In the genomic region with DNA sequence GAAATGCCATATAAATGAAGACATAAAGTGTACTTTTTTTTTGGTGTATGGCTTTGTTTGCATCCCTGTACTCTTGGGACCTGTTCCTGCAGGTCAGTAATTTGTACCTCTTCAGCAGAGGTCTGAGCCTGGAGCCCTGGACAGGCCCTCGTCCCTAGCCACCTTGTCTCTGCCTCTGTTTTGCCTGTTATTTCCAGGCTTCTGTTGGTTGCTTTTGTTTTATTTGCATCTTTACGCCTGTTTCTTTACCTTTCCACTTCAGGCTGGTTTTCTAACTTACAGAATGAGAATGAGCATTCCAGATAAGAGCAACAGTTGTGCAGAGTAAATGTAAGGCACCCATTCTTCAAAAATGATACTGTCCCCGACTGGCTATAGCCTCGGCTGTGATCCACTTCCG, we compare ENCODE assay signal across 7 mouse cellular contexts. TPM values are rescaled to one million over a fixed set of nuclear protein-coding genes. Genes with fewer than 3 reads are reported as not detected.
DNase-seq lines count a peak whose midpoint lies in the region; ATAC-seq and TF ChIP-seq lines count a peak whose summit lies in the region.
"Not testable (repeated sequence)": the region's sequence is repeated elsewhere in the genome, so short reads cannot be mapped to it uniquely, and the experiment has no call there.

Gene Sp140, plus strand, starts transcription at position 301 of the 400 bp plus-strand sequence.

- not testable (repeated sequence) for H3K36me3 ChIP-seq in heart, embryonic 15.5 days; liver, adult 2 months (ENCODE audit: control insufficient read depth, insufficient read depth, low read length); liver, postnatal 0 days (replicated peaks; ENCODE audit: insufficient read depth, low read length); thymus, adult 2 months (ENCODE audit: control insufficient read depth, insufficient read depth, low read length)

- TF ChIP-seq EP300 in liver, postnatal 0 days (IDR thresholded peaks at IDR 0.05; ENCODE audit: low read depth) = not testable (repeated sequence)

- not testable (repeated sequence) for H3K79me2 ChIP-seq in liver, adult 2 months (ENCODE audit: control insufficient read depth, insufficient read depth, low read length)

- peak within 1 kb of the TSS; percentile 45 for H3K4me2 ChIP-seq in heart, embryonic 15.5 days
- peak within 1 kb of the TSS; percentile 57; the same call in 1 of the 2 replicates for H3K4me2 ChIP-seq in liver, postnatal 0 days (ENCODE audit: low read depth, low read length)

- TF ChIP-seq POLR2A in bone marrow, adult 2 months (IDR thresholded peaks at IDR 0.05; ENCODE audit: borderline replicate concordance, control insufficient read depth, low read depth, low read length); liver, adult 2 months (IDR thresholded peaks at IDR 0.05; ENCODE audit: extremely low read depth, insufficient read depth, low read length); thymus, adult 2 months (IDR thresholded peaks at IDR 0.05; ENCODE audit: control insufficient read depth, extremely low read depth, insufficient read depth, low read length, poor library complexity): not testable (repeated sequence)

- not testable (repeated sequence) for H3K4me1 ChIP-seq in bone marrow, adult 2 months (ENCODE audit: control insufficient read depth, insufficient read depth, low read length); heart, embryonic 15.5 days (replicated peaks); liver, adult 2 months (ENCODE audit: control insufficient read depth, insufficient read depth, low read length); liver, postnatal 0 days (ENCODE audit: insufficient read depth); thymus, adult 2 months (replicated peaks; ENCODE audit: control insufficient read depth, insufficient read depth, low read length)

- H3K27ac ChIP-seq in bone marrow, adult 2 months (ENCODE audit: control insufficient read depth, insufficient read depth, low read depth, low read length, poor library complexity) = peak within 1 kb of the TSS; percentile 73
- H3K27ac ChIP-seq in heart, embryonic 15.5 days; liver, adult 2 months (replicated peaks; ENCODE audit: insufficient read depth, low read depth, low read length): not testable (repeated sequence)
- peak within 1 kb of the TSS; percentile 59 for H3K27ac ChIP-seq in liver, postnatal 0 days (ENCODE audit: low read depth)
- peak within 1 kb of the TSS; percentile 70 for H3K27ac ChIP-seq in thymus, adult 2 months (ENCODE audit: control insufficient read depth, insufficient read depth, low read length)

- not testable (repeated sequence) for TF ChIP-seq CTCF in bone marrow, adult 2 months (IDR thresholded peaks at IDR 0.05; ENCODE audit: control insufficient read depth, insufficient read depth, low read length); liver, adult 2 months (IDR thresholded peaks at IDR 0.05; ENCODE audit: low read depth, low read length); liver, postnatal 0 days (IDR thresholded peaks at IDR 0.05; ENCODE audit: low read depth); thymus, adult 2 months (IDR thresholded peaks at IDR 0.05; ENCODE audit: borderline replicate concordance, control insufficient read depth, extremely low read depth, insufficient read depth, low read length, poor library complexity)

- H3K9ac ChIP-seq in heart, embryonic 15.5 days; liver, adult 2 months (ENCODE audit: low read depth, low read length): not testable (repeated sequence)
- H3K9ac ChIP-seq in liver, postnatal 0 days (replicated peaks) = 0 out of 2 replicates have a peak within 1 kb of the TSS, but pooled peaks have one; percentile 27

- not testable (repeated sequence) for DNase-seq in liver, adult 2 months (ENCODE audit: extremely low read depth, low read depth, low spot score); liver, postnatal 0 days; thymus, adult 2 months

- 46% methylated on average over 1 of the region's 5 CpGs for WGBS in bone marrow, adult 2 months
- WGBS in heart, embryonic 15.5 days = 38% methylated on average over 1 of the region's 5 CpGs
- WGBS in liver, adult 2 months = 57% methylated on average over 1 of the region's 5 CpGs
- no CpG with 5 or more reads among the region's 5 CpGs for WGBS in liver, postnatal 0 days (ENCODE audit: insufficient replicate concordance)
- 71% methylated on average over 1 of the region's 5 CpGs for WGBS in thymus, adult 2 months

- ATAC-seq in granulocyte monocyte progenitor cell, adult 5-6 weeks (replicated peaks; ENCODE audit: poor library complexity, severe bottlenecking); heart, embryonic 15.5 days (replicated peaks; ENCODE audit: insufficient number of reproducible peaks, insufficient read depth, low FRiP score, low read depth); liver, postnatal 0 days; megakaryocyte progenitor cell, adult 5-6 weeks (replicated peaks; ENCODE audit: poor library complexity): not testable (repeated sequence)

- H3K9me3 ChIP-seq in heart, embryonic 15.5 days (replicated peaks); liver, postnatal 0 days (ENCODE audit: low read length): not testable (repeated sequence)

- H3K4me3 ChIP-seq in bone marrow, adult 2 months (replicated peaks; ENCODE audit: control insufficient read depth, low read depth, low read length) = peak within 1 kb of the TSS; percentile 55
- H3K4me3 ChIP-seq in heart, embryonic 15.5 days = not testable (repeated sequence)
- H3K4me3 ChIP-seq in liver, adult 2 months (ENCODE audit: insufficient read depth, low read depth, low read length) = 0 out of 2 replicates have a peak within 1 kb of the TSS, but pooled peaks have one; percentile 3
- H3K4me3 ChIP-seq in liver, postnatal 0 days (ENCODE audit: low read depth, low read length) = peak within 1 kb of the TSS; percentile 39
- peak within 1 kb of the TSS; percentile 25 for H3K4me3 ChIP-seq in thymus, adult 2 months (ENCODE audit: control insufficient read depth, insufficient read depth, low read length)

- H3K27me3 ChIP-seq in heart, embryonic 15.5 days; liver, adult 2 months (ENCODE audit: control insufficient read depth, insufficient read depth, low read length); liver, postnatal 0 days (ENCODE audit: insufficient read depth, low read length); thymus, adult 2 months (ENCODE audit: control insufficient read depth, insufficient read depth, low read length): not testable (repeated sequence)

RNA-seq across cellular contexts. Expression of gene Sp140, which starts in this region (rescaled TPM):
- 54.4 and 87.5 TPM in 2 replicates for polyA plus RNA-seq in bone marrow, adult 2 months (2011; ENCODE audit: insufficient read depth, insufficient read length, low replicate concordance, missing spikeins)
- 69.0 and 70.3 TPM in 2 replicates for total RNA-seq in granulocyte monocyte progenitor cell, adult 5-6 weeks (2014; fragmentation: Nextera tagmentation)
- 58.8 and 66.9 TPM in 2 replicates for total RNA-seq in granulocyte monocyte progenitor cell, adult 5-6 weeks (2017)
- 1.5 and 2.2 TPM in 2 replicates for polyA plus RNA-seq in heart, embryonic 15.5 days (2015; fragmentation: Nextera tagmentation; extraction: Ambion mirVana)
- total RNA-seq in liver, adult 2 months (2014; rRNA removed) = 3.5 and 4.9 TPM in 2 replicates
- polyA plus RNA-seq in liver, adult 2 months (2012; rRNA removed) = 1.3 TPM in 2 replicates
- 6.9 and 7.8 TPM in 2 replicates for polyA plus RNA-seq in liver, postnatal 0 days (2015; fragmentation: Nextera tagmentation; extraction: Ambion mirVana)
- 83.5 and 86.2 TPM in 2 replicates for total RNA-seq in megakaryocyte progenitor cell, adult 5-6 weeks (2015)
- 90.3 and 92.2 TPM in 2 replicates for total RNA-seq in megakaryocyte progenitor cell, adult 5-6 weeks (2017)
- polyA plus RNA-seq in thymus, adult 2 months (2012; rRNA removed) = 19.8 and 27.1 TPM in 2 replicates

Comparison
In these comparisons a context has a peak if more than half of its experiments do, and no peak if none do; other contexts are left out.
1. RNA of gene Sp140 (total RNA-seq): 83.5 to 92.2 TPM in megakaryocyte progenitor cell, adult 5-6 weeks and 58.8 to 70.3 TPM in granulocyte monocyte progenitor cell, adult 5-6 weeks; 3.5 to 4.9 TPM in liver, adult 2 months; every median in the first group is over 10 times any median in the second.